Mouse (Mus musculus) thymus, postnatal 10 days (tissue): ENCODE results near the gene Csf2rb.
A peak's percentile ranks its signal among the peaks of the same experiment; 100 is the strongest.
"Not testable (repeated sequence)": the region's sequence is repeated elsewhere in the genome, so short reads cannot be mapped to it uniquely, and the experiment has no call there.

Source experiments
- DNase-seq, 2 experiments: peaks; one replicate each; pipeline ENCODE4 v3.0.0; 2021; ENCODE audit warnings: low spot score in 2 of 2

Csf2rb gene

DNA sequence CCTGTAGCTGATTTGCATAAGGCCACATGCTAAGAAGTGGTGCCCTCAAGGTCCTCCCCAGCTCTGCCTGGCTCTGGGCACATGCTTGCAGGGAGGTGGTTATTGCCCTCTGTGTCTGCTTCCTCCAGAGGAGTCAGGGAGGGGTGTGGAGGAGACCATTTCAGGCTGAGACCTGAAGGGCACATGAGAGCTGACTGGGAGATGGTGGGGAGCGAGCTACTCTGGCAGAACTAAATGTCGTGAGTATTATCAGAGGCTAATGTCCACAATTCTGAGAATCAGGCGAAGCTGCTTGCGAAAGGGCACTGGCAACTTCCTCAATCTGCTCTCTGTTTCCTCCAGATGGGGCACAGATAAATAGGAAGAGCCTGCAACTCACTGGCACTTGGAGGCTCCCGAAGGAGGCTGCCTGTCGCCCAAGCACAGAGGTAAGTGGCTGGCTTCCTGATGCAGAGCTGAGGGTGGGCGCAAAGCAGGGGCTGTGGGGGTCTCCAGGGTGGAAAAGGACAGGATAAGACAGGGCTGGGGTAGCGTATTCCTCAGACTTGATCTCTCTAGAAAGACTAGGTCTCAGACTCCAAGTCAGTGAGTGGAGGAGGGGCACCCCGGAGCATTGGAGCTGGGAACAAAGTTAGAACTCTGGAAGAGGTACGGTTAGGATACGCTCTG lies at the start of gene Csf2rb:
Csf2rb (plus strand) TSS at position 82 of the 669 bp plus-strand sequence.
- no peak for DNase-seq

DNA sequence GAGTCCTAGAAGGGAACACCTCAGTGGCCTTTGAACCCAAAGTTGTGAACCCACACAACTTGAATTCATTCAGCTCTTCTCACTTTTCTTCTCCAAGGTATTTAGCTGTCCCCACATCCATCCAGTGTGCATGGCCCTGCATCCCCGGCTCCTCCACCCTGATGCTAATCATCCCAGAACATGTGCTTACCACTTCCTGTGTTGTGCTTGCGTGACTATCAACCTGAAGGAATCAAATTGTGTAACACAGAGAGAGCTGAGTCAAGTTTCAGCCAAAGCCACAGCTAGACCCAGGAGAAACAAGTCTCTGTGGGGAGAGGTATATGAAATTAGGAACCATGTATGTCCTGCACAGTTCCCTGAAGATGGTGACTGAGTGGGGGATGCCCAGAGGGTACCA lies 47.2 kb upstream of the Csf2rb start:
- no peak for DNase-seq

DNA sequence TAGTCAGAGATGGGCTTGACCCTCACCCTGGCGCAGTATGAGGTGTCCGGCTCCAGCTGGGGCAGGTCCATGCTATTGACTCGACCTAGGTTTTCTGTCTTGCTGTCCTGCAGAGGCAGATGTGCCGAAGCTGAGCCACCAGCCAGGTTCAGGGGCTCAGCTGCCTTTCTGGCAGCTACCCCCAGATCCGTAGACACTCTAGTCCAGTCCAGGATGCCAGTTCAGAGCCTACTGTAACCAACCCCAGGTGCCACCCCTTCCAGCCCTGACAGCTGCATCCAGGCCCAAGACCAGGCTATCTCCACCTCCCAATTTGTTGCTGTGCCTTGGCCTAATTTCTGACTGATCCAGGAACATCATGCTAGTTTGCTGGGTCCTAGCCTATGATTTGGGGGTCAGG lies 37.6 kb upstream of the Csf2rb start:
- no peak for DNase-seq

DNA sequence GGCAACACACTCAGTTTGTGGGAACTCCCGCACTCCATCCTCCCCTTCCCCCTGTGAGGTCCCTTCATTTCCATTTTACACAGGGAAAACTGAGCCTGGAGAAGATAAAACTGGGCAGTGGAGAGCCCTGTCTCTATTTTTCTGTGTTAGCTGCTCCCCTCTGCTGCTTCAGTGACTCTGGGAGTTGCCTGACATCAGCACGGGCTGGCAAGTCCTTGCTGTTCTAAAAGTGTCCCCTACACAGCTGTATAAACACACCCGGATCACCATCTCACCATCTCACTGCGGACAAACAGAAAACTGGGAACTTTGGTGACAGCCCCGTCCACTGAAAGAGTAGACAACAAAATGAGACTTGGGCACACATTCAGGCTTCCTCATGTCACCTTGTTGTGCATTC lies 35.8 kb upstream of the Csf2rb start:
- DNase-seq: not testable (repeated sequence)

DNA sequence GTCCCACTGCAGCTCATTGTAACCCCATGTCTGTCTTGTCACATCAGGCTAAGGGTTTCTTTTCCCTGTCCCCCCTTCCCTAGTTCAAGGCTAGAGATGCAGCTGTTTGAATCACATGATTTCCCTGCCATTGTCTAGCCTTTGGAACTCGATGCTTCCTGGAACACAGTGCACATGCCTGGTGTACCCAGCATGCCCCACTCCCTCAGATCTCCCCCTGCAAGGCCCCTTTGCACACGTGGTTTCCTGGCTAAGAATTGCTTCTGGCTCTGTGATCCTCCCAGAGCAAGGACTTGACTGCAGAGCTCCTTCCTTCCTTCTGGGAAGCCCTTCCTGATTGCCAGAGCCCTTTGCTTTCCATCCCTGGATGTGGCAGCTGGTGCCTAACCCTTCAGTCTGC lies 32.3 kb upstream of the Csf2rb start:
- not testable (repeated sequence) for DNase-seq

DNA sequence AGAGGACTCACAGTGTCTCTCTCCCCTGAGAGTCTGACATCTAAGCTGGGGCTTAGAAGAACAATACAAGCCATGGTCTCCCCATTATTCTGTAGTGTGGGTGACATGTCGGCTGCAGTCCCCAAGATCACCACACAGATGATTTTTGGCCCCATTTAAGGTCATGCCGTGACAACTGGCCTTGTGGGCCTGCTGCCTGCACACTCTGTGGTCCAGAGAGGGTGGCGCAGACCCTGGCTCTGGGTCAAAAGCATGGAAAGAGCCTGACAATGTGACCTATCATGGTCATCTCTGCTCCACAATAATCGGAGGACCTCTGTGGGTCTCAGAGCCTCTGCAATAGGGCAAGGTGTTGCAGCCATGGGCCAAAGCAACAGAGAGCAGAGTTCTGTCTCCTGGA lies 31.8 kb upstream of the Csf2rb start:
- no peak for DNase-seq

DNA sequence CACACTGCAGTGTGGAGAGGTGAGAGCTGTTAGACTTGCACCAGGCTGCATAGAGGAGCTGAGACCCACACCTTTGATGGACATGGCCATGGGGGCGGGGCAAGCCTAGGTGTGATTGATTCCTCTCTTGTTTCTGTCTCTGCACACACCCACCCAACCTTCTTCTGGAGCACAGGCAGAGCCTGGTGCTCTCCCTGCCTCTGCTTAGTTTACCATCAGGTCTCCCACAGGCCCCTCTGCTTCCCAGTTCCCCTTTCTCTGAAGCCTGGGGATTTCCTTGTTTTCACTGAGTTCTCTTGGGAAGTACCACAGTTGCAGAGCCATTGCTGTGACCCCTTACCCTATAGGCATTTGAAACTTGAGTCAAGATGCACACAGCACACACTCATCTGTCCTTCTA lies 27.0 kb upstream of the Csf2rb start:
- no peak for DNase-seq

DNA sequence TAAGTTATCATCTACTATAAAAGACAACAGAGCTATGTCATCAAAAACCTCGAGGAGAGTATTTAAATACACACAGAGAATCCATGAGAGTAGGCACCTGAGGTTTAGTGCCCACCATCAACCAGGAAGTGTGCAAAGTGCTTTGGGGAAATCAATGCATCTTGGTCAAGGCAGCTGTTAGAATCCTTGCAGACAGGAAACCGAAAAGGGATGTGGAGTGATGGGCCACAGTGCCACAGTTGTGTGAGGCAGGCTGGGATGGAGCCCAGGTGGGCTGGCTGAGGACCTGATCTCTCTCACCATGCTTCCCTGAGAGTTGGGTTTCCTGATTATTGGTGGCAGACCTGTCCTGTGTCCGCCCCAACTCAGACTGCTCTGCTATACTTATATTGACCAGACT lies 25.9 kb upstream of the Csf2rb start:
- DNase-seq: no peak

DNA sequence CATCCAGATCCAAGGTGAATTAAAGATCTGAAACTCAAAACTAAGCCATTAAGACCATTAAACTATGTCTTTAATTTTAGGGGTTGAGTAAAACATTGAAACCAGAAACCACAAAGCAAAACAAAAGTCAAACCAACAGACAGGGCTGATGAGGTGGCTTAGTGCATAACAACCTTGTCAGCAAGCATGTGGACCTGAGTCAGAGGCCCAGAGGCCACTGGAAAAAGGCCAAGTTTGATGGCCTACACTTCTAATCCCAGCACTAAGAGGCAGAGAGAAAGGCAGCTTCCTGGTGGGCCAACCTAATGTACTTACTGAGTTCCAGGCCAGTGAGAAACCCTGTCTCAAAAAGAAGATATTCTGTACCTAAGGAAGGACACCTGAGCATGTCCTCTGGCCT lies 24.8 kb upstream of the Csf2rb start:
- no peak for DNase-seq

DNA sequence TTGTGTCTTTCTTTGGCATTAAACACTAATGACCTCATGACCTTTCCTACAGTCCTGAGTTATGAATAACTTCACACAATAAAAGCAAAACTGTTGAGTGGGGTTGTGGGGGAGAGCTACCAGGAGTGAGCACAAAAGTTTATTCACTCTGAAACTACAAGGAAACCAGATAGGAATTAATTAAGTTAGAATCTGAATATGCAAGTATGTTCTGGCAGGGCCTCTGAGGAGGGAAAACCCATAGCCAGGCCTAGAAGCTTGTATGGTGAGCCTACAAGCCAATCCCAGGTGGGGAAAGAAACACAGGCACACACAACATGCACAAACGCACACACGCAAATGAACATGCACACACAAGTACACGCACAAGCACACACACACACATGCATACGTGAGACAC lies 22.8 kb upstream of the Csf2rb start:
- no peak for DNase-seq

DNA sequence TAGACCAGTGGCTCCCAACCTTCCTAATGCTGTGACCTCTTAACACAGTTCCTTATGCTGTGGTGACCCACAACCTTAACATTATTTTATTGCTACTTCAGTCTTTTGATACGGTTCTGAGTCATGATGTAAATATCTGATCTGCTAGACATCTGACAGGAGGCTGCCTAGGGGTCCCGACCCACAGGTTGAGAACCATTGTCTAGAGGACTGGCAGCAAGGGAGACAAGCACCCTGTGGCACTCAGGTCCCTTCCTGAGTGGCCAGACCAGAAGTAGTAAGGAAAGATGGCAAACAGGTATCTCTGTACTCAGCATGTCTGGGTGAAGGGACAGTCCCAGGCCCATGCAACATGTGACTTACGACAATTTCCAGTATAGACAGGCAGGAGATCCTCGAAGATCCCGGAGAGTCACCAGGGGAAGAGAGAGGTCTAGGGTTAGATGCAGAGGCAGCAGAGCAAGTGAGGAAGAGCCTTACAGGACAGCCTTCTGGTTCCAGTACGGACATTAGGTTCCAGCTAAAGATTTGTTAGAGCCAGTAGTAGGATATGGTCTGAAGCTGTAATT lies 21.8 kb upstream of the Csf2rb start:
- no peak for DNase-seq

DNA sequence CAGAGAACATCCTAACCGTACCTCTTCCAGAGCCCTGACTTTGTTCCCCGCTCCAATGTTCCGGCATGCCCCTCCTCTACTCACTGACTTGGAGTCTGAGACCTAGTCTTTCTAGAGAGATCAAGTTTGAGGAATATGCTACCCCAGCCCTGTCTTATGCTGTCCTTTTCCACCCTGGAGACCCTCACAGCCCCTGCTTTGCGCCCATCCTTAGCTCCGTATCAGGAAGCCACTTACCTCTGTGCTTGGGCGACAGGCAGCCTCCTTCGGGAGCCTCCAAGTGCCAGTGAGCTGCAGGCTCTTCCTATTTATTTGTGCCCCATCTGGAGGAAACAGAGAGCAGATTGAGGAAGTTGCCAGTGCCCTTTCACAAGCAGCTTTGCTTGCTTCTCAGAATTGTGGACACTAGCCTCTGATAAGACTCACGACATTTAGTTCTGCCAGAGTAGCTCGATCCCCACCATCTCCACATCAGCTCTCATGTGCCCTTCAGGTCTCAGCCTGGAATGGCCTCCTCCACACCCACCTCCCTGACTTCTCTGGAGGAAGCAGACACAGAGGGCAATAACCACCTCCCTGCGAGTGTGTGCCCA lies 20.1 kb upstream of the Csf2rb start, which contains the start of gene Csf2rb2:
Csf2rb2 (minus strand) TSS at position 381 of the 593 bp plus-strand sequence.
- no peak for DNase-seq

DNA sequence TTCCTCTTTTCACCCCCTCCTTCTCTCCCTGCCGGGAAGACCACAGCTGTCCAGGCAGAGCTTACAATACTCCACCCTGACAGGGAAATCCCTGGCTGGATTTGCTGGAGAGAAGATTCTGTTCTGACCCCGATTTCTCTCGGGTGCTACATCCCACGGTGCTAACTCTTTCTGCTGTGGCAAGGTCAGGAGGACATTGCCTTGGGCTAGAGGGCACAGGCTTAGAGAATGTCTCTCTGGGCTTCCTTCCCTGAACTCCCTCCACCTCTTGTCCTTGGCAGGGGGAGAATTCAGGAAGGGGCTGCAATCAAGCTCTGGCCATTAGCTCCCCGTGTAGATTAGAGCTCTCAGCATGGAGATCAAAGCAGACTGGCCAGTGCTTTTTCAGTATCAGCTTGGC lies 15.7 kb upstream of the Csf2rb start:
- no peak for DNase-seq

DNA sequence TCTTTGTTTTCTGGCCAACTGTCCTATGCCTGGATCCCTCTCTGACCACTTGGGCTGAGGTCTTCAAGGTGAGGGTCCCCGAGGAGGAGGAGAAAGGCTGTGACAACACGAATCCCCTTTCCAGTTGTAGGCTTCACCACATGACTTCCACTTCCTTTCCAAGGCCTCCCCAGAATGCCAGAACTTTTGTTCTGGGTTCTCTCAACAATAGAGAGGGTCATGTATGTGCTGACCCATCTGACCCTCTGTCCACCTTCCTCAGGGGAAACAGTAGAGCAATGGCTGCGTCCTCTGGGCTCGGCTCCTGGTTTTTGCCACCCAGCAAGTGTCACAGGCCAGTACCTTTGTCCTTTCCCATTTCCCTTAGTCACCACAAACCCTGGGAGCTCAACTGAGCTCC lies 14.6 kb upstream of the Csf2rb start:
- no peak for DNase-seq

DNA sequence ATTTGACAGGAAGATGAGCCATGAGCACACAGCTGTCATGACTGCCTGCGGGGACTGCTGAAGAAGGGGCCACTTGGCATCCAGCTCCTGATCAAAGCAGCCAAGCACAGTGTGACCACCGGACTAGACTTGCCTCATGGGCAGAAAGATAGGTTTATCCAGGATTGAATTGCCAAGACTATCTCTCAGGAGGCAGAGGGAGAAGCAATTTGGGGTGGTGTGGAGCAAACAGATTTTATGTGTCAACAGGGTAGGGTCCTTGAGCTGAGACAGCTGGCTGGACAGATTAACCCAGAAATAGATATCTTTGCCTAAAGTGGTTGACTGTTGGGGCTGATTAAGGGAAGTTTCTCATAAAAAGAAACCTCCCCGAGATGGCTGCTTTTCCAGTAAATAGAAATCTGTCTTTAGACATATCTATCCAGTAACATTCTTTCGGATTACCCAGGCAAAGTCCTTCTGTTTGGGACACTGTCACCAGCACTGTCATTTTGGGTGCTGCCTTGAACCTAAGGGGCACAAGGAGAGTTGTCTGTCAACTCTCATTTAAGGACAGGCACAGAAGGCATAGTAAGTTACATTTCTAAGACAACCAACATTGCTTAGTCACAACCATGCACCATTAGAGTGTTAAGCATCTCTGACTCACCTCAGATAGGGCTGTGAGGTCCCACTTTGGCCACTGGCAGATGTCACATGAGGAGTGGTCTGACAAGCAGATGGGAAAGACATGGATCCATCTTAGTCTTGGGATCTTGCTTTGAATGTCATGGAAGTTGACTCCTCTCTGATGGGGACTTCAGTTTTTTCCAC lies 12.9 kb upstream of the Csf2rb start:
- not testable (repeated sequence) for DNase-seq

DNA sequence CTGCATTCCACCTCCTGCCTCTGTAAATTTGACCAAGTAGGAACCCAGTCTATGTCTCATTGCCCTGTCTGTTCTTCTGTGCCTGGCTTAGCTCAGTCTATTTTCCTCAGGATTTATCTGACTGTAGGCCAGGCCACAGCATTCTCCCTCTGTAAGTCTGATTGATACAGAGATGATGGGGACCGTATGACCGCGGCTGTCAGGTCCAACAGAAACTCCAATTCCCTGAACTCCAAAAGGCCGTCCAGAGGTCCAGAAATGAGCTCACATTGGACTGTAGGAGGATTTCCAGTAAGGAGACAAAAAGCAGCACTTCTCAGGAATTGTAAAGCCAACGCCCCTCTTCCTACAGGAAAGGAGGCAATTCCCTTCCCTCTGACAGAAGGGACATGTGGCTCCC lies 11.9 kb upstream of the Csf2rb start:
- DNase-seq: not testable (repeated sequence)

DNA sequence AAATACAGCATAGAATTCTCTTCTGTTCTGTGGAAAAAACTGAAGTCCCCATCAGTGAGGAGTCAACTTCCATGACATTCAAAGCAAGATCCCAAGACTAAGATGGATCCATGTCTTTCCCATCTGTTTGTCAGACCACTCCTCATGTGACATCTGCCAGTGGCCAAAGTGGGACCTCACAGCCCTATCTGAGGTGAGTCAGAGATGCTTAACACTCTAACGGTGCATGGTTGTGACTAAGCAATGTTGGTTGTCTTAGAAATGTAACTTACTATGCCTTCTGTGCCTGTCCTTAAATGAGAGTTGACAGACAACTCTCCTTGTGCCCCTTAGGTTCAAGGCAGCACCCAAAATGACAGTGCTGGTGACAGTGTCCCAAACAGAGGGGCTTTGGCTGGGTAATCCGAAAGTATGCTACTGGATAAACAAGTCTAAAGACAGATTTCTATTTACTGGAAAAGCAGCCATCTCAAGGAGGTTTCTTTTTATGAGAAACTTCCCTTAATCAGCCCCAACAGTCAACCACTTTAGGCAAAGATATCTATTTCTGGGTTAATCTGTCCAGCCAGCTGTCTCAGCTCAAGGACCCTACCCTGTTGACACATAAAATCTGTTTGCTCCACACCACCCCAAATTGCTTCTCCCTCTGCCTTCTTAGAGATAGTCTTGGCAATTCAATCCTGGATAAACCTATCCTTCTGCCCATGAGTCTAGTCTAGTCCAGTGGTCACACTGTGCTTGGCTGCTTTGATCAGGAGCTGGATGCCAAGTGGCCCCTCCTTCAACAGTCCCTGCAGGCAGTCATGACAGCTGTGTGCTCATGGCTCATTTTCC lies 7.0 kb upstream of the Csf2rb start:
- not testable (repeated sequence) for DNase-seq

DNA sequence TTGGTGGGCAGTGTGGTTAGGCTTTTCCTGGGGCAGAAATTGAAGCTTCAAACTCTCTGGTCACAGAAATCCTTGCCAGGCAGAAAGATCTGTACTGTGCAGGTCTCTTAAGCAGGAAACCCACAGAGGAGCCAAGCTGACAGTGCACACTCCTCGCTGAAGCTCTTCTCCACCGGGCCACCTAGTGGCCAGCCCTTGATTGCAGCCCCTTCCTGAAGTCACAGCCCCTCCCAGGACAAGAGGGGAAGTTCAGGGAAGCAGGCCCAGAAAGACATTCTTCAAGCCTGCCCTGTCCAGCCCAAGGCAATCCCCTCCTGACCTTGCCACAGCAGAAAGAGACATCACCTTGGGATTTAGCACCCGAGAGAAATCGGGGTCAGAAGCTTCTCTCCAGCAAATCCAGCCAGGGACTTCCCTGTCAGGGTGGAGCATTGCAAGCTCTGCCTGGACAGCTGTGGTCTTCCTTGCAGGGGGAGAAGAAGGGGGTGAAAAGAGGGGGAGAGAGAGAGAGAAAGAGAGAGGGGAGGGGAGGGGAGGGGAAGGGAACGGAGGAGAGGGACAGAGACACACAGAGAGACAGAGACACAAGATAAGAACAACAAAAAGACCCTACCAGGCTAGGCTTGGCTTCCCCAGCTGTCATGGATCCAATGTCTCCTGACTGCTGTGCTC lies 4.6 kb upstream of the Csf2rb start:
- DNase-seq: peak; percentile 25 to 56

DNA sequence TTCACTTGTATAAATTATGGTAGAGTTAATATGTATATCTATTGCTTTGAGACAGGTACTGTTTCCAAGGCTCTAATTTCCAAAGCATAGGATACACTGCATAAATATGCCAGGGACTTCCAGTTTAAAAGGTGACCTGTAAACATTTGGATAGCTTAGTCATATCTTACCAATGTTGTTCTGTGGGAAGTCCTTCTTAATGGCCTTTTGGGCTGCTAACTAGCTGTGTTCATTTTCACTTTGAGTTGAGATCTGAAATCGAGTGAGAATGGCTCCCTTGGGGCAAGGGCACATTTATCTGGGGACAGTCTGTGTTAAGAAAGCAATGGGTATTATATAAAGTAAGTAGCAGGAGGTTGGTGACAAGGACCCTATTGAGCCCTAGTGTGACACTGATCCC lies 2.2 kb upstream of the Csf2rb start:
- no peak for DNase-seq

DNA sequence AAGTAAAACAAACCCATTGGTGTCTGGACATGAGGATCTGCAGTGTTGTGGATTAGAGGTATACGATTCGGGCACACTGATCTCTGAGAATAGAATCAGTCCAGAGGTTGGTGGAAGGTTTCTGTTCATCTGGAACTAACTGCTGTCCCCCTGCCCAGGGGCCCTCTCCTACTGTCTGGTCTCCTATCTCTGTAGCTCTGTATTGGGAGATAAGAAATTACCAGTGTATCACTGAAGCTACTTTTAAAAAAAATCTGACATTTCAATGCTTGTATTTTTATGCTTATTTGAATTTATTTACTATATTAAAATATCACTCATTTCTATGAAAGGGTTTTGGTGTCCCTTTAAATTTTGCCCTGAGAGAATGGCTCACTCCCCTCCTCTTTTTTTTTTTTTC lies 1.3 kb upstream of the Csf2rb start:
- no peak for DNase-seq

DNA sequence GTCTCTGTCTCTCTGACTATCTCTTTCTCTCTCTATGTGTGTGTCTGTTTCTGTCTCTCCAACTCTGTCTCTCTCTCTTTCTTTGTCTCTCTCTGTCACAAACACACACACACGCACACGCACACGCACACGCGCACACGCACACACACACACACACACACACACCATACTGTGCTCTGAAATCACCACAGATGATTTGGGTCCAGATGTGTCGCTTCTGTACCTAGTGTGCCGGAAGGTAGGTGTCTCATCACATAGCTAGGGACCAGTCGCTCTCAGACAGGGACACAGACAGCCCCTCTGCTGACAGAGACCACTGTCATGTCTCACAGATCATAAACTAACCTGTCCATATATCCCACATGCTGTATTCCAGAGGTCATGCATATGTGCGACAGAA lies 1.2 kb downstream of the Csf2rb start:
- no peak for DNase-seq
